Mouse (Mus musculus) small intestine, adult 2 months (tissue): Measurements from ENCODE around the gene Gm42742.

ENCODE experiments used
- CTCF ChIP-seq: fragments of 200-500 bp; IDR thresholded peaks from 2 replicates; pipeline ENCODE4 v1.5.1; 2012; ENCODE audit warnings: low read depth, mild to moderate bottlenecking, control low read depth, inconsistent platforms, low read length, moderate library complexity, mixed read lengths; ENCODE audit not compliant: insufficient replicate concordance, insufficient read length; ENCODE audit errors: extremely low read depth
- POLR2A ChIP-seq: fragments of 200-500 bp; IDR thresholded peaks from 2 replicates; pipeline ENCODE4 v1.6.1; 2012; ENCODE audit warnings: low read depth, mild to moderate bottlenecking, control low read depth, inconsistent platforms, low read length, moderate library complexity

DNA sequence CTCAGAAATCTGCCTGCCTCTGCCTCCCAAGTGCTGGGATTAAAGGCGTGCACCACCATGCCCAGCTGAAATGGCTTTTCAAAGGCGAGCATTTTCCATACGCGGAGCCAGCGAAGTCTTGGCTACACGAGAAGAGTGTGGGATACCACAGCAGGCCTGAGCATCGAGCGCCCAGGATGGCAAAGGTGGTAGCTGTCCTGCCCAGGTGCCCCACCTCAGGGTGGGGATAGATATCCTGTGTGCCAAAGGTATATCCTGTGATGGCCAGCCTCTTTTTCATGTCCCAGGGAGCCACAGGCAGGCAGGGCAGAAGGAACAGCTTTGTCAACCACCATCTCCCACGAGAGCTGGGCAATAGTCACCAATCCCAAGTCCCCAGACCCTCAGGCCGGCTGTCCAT, 8.1 kb downstream of the Gm42742 start:
- TF ChIP-seq CTCF (no peak), POLR2A (peak; percentile 45; the same call in 1 of the 2 replicates)
